Mouse (Mus musculus) spleen, adult 12 weeks (tissue): ENCODE data around the gene Sestd1.

ENCODE experiments used
- DNase-seq: peaks from one replicate; pipeline ENCODE4 v3.0.0; 2022; ENCODE audit warnings: low spot score

The Sestd1 gene

GRCm38 (mm10) chr2:77270136-77270535 lies 10.3 kb downstream of the Sestd1 start:
- DNase-seq = no peak

GRCm38 (mm10) chr2:77268612-77269239 lies 11.7 kb downstream of the Sestd1 start:
- no peak for DNase-seq

DNA sequence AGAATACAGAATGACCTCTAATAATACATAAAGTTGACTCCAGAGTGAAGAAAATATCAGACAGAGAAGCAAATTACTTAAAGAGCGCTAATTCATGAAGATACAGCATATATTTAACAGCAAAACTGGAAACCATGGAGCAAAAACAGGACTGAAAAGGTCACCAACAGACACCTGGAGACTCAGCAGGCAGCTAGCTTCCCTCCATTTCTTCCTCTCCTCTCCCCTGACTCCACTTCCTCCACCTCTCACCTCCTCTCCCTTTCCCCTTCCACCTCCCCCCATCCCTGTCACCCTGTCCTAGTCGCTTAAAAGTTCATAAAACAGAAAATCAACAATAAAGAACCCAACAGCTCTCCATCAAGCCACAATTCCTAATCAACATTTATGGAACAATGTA lies 13.5 kb downstream of the Sestd1 start:
- DNase-seq = no peak

DNA sequence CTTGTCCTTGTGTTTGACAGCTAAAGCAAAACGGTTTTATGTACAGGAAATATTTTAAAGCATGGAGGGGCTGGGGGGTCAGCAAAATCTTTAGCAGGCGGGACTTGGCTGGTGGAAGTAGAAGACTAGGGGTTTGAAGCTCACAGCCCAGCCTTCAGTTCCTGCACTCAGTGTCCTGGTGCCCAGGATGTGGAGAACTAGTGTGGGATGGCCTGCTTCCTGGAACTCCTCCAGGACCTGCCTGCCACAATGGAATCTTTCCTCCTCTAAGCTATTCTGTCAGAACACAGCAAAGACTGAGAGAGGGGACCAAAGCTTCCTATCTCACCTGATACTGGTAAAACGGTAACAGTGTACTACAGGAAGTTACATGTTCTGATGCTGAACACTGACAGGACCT lies 14.4 kb downstream of the Sestd1 start:
- DNase-seq = no peak

DNA sequence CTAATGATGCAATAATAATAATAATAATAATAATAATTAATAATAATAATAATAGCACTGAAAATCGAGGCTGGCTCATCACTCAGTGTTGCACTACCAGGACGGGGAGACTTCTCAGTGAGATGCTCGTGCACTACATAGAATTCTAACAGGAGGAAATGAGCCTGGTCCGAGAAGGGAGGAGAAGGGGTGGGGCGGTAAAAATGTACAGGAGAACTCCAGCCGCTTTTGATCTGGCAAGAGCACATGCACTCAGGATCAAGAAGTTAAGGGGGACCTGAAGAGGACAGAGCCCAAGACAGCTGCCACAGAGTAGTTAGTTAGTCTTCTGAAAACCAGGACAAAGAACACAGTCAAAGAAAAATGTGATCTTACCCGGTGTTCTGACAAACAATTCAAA lies 15.1 kb downstream of the Sestd1 start:
- no peak for DNase-seq

DNA sequence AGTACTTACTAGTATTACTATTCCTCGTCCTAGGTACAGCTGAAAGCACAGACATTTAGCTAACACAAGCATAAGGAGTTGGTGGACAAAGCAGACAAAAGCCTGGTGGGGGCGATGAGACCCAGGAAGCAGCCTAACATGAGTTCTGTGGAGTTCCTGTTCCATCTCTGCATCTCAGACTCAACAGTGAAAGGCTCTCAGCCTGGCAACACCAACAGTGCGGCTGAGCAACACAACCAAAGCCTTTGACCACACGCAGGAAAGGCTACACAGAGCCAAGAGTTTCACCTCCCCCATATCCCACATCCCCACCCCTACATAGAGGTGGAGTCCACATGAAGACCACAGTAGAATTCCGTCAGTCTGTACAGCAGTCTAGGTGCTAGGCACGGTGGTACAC lies 15.8 kb downstream of the Sestd1 start:
- DNase-seq = no peak

GRCm38 (mm10) chr2:77263477-77264435 lies 16.6 kb downstream of the Sestd1 start:
- DNase-seq = no peak

GRCm38 (mm10) chr2:77260134-77260533 lies 20.3 kb downstream of the Sestd1 start:
- DNase-seq = no peak

DNA sequence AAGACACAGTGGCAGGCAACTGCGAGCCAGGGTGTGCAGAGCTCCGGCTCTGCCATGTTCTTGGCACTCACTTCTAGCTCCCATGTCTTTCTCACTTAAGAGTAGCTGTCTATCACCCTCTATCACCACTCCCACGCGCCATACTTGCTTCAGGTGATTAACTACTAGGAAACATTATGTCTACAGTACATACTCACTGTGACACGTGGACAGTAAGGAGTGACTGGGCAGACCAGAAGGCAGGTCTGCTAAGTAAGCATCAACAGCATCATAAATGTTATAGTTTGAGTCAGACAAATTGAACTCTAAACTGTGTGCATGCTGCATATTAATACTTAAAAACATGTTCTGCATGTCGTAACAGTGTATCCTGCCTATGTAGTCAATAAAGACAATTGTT lies 27.2 kb downstream of the Sestd1 start:
- DNase-seq = no peak

DNA sequence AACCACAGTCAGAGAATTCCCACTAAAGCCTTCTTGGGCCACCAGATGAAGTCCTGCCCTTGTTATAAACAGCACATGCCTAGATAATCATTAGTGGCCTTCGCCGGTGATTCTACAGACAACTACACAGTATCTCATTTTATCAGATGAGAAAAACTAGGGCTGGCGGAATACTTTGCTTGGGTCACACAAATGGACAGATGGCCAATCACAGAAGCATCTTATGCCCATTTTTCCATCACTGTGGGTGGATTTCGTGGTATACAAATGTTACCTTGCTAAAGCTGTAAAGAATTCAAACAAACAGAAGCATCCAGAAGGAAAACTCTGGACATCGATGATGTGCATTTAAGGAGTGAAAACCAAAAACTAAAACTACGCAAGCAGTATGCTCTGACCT lies 28.7 kb downstream of the Sestd1 start:
- DNase-seq = no peak

- DNase-seq = no peak
Observed at GRCm38 (mm10) chr2:77249771-77250681, 30.4 kb downstream of the Sestd1 start.

DNA sequence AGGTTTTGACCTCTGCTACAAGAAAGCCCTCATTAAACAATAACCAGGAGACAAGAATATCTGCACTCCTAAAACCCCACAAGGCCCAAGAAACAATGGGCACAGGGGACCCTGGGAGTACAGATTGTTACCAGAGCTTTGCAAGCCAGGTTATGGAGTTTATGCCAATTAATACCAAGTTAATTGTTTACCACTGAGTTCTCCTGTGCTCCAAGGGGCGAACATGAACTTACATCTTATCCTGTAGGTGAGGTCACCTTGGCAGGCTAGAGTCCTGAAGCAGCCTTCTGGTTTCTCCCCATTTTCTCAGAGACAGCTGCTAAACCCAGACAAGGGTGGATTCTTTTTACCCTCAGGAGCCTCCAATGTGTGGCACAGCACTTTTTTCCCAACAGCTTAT lies 32.0 kb downstream of the Sestd1 start:
- DNase-seq = no peak

DNA sequence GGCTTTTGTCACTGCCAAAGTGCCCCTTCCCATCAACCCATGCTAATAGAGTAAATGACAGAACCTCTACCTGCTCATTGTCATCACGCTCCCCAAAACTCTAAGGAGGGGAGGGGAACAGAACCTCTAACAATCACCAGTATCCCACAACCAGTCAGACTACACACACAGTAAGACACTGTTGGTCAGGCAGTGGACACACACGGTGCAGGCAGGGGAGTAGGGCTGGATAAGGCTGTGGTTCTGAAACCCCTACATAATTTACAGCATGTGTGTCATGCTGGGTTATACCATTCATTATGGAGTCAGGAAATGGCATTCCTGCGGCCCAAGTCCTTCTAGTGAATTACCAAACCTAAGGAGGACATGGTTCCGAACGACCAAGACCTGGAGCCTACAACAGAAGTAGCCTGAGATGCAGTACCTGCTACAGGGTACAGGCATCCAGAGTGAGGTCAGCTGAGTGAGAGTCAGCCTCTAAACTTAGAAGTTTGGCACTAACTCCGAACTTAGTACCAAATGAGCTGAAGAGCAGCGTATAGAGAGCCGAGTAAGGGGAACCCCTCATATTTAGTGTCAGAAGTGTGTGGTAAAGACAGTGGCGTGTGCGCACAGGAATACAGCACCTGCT lies 33.1 kb downstream of the Sestd1 start:
- no peak for DNase-seq

- no peak for DNase-seq
Observed at GRCm38 (mm10) chr2:77245806-77246205, 34.6 kb downstream of the Sestd1 start.

DNA sequence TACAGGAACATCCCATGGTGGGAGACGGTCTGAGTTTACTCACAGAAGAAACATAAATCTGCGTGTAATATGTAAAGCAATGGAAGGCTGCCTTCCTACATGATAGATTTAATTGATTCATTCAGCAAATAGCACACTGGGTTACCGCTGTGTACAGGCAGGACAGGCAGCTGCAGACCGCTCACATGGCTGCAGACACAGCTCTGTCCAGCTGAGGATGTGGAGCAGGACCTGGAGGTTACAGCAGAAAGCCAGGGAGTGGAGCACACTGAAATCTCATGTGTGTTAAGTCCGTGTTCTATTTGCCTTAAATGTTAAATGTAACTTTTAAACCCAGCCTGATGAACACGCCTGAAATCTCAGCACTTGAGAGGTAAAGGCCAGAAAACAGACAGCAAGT lies 38.1 kb downstream of the Sestd1 start:
- no peak for DNase-seq

GRCm38 (mm10) chr2:77238607-77239006 lies 41.8 kb downstream of the Sestd1 start:
- DNase-seq = no peak

GRCm38 (mm10) chr2:77238046-77238445 lies 42.3 kb downstream of the Sestd1 start:
- no peak for DNase-seq

DNA sequence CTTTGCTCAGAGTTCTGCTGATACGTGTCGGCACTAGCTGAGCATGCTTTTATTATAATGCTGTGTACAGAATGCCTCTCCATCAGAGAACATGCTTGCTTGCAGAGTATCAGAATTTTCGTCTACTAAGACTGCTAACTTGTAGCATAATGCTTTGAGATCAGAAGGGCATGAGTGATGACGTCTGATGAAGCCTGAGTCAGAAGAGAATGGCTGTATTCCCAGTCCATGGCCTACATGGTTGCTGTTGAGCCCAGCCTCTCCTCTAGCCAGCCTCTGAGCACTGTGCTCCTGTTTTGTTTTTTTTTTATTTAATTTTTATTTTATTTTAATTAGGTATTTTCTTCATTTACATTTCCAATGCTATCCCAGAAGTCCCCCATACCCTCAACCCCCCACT lies 43.5 kb downstream of the Sestd1 start:
- no peak for DNase-seq

GRCm38 (mm10) chr2:77235896-77236295 lies 44.5 kb downstream of the Sestd1 start:
- no peak for DNase-seq

DNA sequence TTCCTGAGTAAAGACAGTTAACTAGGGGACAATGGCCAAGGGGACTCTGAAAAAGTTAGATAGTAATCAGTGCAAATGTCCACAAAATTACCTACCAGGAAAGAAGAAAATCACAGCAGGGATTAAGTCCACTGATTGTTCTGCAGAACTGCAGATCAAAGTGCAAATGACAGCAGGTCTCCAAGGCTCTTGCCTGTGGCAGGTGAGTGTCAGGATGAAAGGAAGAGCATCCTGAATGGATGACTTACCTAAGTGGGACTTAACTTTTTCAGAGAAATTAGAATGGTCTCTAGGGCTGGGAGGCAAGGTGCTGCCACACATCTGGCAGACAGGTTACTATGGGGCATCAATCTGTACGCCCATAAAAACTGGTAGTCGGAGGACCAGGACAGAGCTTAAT lies 47.8 kb downstream of the Sestd1 start:
- DNase-seq = no peak

DNA sequence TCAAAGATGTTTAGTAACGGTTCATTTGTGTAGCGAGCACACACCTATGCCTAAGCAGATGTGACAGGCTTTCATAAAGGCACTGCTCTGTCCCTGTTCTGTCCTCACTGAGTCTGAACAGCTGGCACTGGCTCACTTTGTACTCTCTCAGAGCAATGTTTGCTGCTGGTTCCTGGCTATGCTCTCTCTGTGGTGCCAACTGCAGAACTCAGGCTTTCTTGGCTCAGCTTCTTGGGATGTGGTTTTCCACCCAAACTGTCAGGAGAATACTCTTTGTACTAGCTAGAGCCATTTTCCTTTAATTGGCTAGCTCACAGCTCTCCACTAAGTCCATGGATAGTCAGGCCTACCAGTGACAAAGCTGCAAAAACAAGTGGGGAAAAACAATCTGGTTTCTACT lies 59.4 kb downstream of the Sestd1 start:
- no peak for DNase-seq

- no peak for DNase-seq
Observed at GRCm38 (mm10) chr2:77212885-77213284, 67.5 kb downstream of the Sestd1 start.
